In genomic region chr2:46440038-46440437, GRCm38 (mm10) we compare ENCODE assay signal across 17 mouse cellular contexts.
DNase-seq lines count a peak whose midpoint lies in the region; TF ChIP-seq lines count a peak whose summit lies in the region.
"Had no signal": no experiment of that assay in that cellular context is flagged by ENCODE, and none has a peak within 500 bp of the region (broad histone marks: within the 10 kb centered on the region; RNA-seq: fewer than 3 reads in every experiment).

No protein-coding gene starts in this region.

- TF ChIP-seq CTCF in MEL (IDR thresholded peaks at IDR 0.05 in 2 of 3, conservative IDR thresholded peaks at IDR 0.05 in 1 of 3; ENCODE audit: control insufficient read depth in 1 of 3, insufficient read depth in 1 of 3, low read depth in 2 of 3, low read length in 3 of 3, poor library complexity in 1 of 3, severe bottlenecking in 1 of 3) = no peak

- no peak overlapping the region for H3K27ac ChIP-seq in MEL (ENCODE audit: control insufficient read depth, low read depth, low read length)

- H3K36me3 ChIP-seq in MEL (ENCODE audit: control insufficient read depth in 1 of 2, insufficient read depth in 2 of 2, low read length in 2 of 2) = peaks cover 0 to 10% of the 10 kb centered on the region in 2 experiments; a peak in 2 of 4 replicates
- H3K36me3 ChIP-seq: G1E had no signal

- TF ChIP-seq EP300 in MEL (IDR thresholded peaks at IDR 0.05; ENCODE audit: low read depth in 1 of 2, low read length in 2 of 2) = peak; percentile 46 to 56; a peak in 3 of 4 replicates

- TF ChIP-seq RAD21 in MEL (IDR thresholded peaks at IDR 0.05; ENCODE audit: low read depth, low read length) = no peak

- H3K9me3 ChIP-seq in MEL (replicated peaks; ENCODE audit: insufficient read depth, low read length) = no peaks in the 10 kb centered on the region
- H3K9me3 ChIP-seq: G1E had no signal

- peak; percentile 10 for DNase-seq in MEL (ENCODE audit: low read depth, low spot score)
- no peak for DNase-seq in testis, postnatal 14 days (ENCODE audit: low spot score)
- DNase-seq: adrenal gland, adult 2 months; adrenal gland, adult 8-10 months; adrenal gland, postnatal 10 days; adrenal gland, postnatal 14 days; adrenal gland, postnatal 25 days; adrenal gland, postnatal 36 days; B cell, adult 2 months; cerebellum, adult 11 months; cerebellum, adult 11-12 months; cerebellum, adult 18-20 months; cerebellum, adult 2 months; cerebellum, adult 8-10 months had no signal

- H3K9ac ChIP-seq in MEL (ENCODE audit: control insufficient read depth, low read depth, low read length, poor library complexity, severe bottlenecking) = no peak overlapping the region

- H3K79me2 ChIP-seq in MEL (ENCODE audit: control insufficient read depth, insufficient read depth, low read length, poor library complexity) = no peaks in the 10 kb centered on the region

- no peak for TF ChIP-seq POLR2A in MEL (IDR thresholded peaks at IDR 0.05; ENCODE audit: control insufficient read depth in 1 of 2, insufficient read depth in 1 of 2, low read depth in 1 of 2, low read length in 2 of 2, poor library complexity in 1 of 2)

- no peak overlapping the region for H3K4me3 ChIP-seq in MEL (ENCODE audit: control insufficient read depth in 1 of 2, insufficient read depth in 1 of 2, low read depth in 2 of 2, low read length in 2 of 2)

- no peaks in the 10 kb centered on the region for H3K27me3 ChIP-seq in MEL (ENCODE audit: control insufficient read depth in 1 of 2, insufficient read depth in 2 of 2, low read length in 2 of 2)
- H3K27me3 ChIP-seq: CH12.LX, Patski had no signal

- peaks cover 2 to 9% of the 10 kb centered on the region in 2 experiments; a peak in 3 of 4 replicates for H3K4me1 ChIP-seq in MEL (ENCODE audit: control insufficient read depth in 1 of 2, insufficient read depth in 2 of 2, low read length in 2 of 2)

TF ChIP-seq in MEL, 35 proteins besides CTCF, POLR2A, EP300 and RAD21:
- peak; percentile 60 for TF ChIP-seq GATA1 (IDR thresholded peaks at IDR 0.05; ENCODE audit: low read depth, low read length)
- TF ChIP-seq ZC3H11A (IDR thresholded peaks at IDR 0.05; ENCODE audit: low read depth, low read length) = no peak
- no peak for TF ChIP-seq MAFK (IDR thresholded peaks at IDR 0.05; ENCODE audit: borderline replicate concordance, low read depth, low read length)
- TF ChIP-seq POLR2AphosphoS5 (IDR thresholded peaks at IDR 0.05; ENCODE audit: borderline replicate concordance, low read depth, low read length) = no peak
